Mouse (Mus musculus): ENCODE results near the gene Rhot2. TPM values are rescaled to one million over a fixed set of nuclear protein-coding genes. Genes with fewer than 3 reads are reported as not detected.

Gene Rhot2
- total RNA-seq, 2 experiments from 2014 or later: 36.8 TPM

DNA sequence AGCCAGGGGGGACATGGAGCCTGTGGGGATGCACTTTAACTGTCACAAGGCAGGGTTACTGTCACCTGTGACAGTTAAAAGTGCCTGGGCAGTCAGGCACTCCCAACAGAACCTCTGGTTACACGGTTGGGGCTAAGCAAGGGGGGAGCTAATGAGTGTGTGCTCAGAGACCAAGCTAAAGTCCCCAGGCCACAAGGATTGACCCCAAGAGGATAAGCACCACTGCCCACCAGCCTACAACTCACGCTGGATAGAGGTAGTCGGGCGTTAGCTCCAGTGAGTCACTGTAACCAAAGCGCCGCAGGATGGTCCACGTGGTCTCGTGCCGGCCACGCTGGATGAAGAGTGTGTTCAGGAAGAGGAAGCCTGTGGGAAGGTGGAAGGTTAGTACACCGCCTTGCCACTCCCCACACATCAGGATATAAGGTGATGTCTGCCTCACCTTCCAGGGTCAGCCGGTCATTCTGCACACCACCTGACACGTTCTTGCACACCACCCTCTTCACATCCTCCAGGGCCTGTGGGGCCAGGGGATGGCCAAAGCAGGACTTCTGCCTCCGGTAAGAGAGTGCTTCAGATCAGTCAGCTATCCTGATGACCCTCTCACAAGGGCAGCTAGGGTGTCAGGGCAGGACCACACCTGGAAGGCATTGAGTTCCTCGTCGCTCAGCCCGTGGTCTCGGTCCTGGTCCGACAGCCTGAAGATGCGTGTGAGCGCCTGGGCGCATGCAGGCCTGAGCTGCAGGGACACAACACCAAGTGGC lies 3.4 kb downstream of the Rhot2 start, which contains the start of gene Gm20683:
Gene Gm20683, minus strand, starts transcription at position 647 of the 764 bp plus-strand sequence.
- DNase-seq: no peak

DNA sequence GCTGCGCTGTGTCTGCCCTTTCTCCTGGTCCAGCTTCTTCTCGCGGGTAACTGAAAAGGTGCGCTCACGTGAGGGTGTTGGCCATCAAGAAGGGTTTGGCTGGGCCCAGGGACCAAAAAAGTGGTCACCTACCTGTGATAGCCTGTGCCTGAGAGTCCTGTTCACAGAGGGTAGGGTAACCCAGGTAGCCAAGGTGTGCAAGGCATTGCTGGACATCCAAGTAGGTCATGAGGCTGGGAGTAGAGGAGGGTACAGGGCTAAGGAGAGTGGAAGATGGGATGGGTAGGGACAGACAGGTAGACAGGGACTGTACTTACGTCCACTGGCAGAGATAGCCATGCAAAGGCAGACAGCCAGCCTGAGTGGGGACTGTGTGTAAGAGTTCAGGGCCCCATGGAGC lies 4.1 kb downstream of the Rhot2 start:
- no peak for DNase-seq

DNA sequence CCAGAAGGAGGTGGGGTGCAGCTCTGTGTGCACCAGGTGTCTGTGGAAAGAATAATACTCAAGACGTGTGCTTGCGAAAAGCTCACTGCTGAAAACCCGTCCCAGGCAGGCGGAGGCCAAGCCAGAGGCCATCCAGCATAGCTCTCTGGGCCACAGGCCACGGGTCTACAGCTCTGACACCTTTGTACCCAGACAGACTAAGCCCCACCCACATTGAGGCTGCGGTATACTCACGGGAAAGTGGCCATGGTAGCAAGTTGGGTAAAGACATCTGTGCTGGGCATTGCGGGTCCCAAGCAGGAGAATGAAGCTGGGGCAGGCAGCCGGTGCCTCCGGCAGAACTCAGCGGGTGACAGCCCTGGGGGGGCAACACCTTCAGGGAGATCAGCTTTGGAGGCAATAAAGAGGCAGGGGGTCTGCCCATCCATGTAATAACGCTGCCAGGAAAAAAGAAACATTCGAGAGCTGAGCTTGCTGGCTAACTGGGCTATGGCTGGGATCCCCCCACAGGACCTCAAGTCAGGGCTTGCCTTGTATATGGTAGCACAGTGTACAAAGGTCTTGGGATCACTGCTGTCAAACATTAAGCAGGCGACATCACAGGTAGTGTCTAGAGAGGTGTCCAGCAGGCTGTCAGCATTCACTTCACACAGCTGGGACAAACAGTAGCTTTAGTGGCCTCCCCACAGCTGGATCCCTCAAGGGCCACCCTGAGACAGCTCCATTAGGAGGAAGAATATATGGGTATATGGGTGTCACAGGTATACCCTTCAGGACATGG lies 5.0 kb downstream of the Rhot2 start:
- DNase-seq: no peak

DNA sequence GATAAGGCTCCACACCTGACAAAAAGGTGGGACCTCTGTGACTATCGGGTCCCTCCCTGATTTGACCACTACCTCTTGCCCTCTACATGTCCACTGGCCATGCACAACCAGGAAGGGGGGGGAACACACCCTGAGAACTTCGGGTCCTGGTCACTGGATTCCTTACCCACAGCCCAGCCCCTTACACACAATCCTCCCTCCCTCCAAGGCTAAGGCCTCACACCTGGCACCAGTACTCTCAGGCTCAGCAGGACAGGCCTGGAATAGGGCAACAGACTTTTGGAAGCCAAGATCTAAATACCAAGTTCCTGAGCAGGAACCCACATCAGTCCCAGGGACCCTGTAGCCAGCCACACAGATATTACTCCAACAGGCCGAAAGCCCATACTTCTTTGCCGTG lies 5.7 kb downstream of the Rhot2 start:
- DNase-seq: no peak

DNA sequence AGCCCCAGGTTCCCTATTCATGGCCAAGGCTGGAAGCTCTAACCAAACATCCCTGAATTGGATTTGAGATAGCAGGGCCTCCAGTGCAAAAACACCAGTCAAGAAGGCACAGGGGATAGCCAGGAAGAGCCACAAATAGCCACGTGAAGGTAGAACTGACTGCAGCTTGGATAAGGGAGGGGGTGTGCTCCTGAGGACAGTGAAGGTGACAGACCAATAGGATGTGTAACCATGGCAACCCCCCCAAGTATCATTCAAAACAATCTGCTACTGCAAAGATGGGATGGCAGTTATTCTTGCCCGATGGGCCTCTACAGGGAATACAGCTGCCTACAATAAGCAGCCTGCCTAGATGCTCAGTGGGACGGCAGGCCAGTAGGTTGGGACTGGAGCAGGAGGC lies 7.1 kb downstream of the Rhot2 start:
- DNase-seq: no peak

DNA sequence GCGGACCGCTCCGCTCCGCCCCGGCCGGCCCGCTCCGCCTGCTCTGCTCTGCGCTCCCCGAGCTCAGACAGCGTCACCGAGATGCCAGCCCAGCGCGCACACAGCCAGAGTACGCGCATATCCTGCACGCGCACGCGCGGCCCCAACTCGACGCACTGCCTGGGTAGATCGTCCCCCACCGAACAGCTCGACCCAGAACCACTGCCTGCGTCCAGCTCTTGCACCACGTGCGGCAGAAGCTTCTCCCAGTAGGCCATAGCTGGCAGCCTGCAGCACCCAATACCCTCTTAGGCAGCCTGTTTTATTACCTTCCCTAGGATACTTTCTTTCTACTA lies 7.6 kb downstream of the Rhot2 start, which contains the start of gene Rhbdl1:
Gene Rhbdl1, minus strand, starts transcription at position 220 of the 335 bp plus-strand sequence.
- peak; percentile 70 for DNase-seq

DNA sequence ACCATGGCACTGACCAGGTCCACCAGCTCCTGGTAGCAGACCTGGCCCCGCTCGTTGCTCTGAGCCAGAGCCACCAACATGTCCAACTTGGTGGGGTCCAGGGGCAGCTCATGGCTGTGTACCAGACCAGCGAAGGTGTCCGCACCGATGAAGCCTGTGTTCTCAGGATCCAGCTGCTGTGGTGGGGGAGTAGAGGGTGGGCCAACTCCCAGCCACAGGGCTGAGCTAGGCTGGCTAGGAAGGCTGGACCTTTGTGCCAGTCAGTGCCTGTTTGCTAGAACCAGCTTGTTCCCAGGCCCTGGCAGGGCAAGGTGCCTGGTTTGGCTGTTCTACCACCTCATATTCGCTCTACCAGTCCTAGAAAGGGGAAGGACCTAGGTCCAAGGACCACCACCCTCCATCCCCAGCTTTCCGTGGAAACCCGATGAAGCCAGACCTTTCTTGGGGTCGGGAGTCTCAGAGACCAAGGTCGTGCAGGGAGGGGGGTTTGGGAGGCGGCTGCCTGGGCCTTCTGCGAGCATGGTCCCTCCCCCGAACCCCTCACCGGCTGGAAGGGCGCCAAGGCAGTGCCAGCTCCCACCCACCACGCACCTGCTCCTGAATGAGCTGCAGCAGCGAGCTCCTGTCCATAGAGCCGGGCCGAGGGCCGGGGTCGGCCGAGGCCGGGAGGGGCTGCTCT lies 8.1 kb downstream of the Rhot2 start:
- DNase-seq: no peak

DNA sequence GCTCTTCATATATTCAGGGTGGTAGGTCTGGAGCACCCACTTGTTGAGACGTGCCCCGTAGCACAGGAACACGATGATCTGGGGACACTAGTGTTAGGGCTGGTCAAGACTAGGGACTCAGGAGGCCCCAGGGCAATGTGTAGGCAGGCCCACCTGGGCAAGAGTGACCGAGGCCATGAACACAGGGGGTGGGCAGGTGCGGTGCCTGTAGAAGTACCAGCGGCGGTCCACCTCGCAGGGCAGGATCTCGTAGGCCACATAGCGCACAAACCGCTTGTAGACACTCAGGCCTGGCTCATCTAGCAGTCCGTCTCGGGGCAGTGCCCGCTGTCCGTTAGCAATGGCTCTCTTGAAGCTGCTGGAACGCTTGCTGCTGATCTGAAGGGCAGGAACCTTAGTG lies 8.8 kb downstream of the Rhot2 start:
- DNase-seq: no peak

DNA sequence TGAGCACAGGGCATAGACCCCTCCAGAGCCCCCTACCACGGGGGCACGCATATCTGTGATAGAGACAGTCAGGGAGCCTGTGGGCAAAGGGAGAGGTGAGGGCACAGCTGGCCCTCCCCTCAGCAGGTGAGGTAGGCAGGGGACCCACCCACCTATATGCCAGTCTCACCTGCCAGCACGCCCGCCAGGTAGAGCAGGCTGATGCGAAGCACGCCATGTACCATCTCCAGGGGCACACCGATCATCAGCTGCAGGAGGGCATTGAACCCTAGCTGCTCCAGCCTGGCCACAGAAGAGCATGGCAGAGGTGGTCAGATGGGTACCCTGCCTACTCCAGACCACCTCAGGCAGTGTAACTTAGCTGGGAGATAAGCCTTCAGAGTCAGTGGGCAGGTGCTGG lies 9.3 kb downstream of the Rhot2 start:
- DNase-seq: no peak

DNA sequence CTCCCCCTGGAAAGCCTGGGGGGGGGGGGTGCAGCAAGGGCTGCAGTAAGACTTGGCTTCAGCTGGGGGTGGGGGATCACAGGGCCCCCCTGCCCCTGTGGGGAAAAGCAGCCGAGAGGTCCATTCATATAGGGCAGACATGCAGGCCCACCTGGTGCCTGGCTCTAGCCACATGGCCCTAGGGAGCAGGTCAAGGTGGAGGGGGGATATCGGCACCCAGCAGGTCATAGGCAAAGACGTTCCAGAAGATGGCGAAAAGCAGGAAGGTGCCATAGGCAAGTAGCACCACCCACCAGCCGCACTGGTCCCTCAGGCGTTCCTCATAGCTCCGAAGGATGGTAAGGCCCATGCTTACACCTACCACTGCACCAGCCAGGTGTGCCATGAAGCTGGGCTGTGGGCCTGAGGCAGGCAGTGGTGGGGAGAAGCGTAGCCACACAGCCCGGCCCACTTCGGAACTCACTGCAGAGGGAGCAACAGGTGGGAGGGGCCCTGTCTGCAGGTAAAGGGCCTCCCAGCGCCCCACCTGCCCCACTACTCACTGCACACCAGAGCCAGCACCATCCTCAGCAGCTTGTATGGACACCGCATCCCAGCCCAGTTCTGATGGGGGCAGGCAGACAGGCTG lies 9.9 kb downstream of the Rhot2 start:
- no peak for DNase-seq

DNA sequence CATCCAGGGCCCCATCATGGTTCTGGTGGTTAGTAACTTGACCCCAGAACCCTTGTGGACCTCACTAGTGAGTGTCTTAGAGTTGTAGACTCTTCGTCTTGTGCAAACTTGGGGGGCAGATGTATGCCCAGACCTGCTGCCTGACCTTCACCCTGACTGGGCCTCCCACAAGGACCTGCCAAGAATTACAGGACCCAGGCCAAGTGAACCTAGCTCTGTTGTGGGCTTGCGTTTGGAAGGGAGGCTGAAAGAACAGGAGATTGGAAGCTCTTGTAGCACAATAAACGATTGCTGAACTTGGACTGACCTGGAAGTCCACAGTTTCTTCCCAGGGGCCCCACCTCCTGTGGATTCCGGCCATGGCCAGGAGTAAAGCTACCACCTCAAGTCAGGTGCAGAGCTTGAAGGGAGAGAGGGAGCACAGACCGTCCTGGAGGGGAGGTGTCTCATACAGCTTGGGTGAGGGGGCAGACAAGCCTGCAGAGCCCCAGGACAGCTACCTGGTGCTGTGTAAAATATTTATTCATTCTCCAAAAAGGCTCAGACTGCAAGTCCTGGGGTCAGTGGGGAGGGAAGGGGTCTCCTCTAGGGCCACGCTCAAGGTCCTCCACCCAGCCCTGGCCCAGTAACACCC lies 10.6 kb downstream of the Rhot2 start:
- no peak for DNase-seq

DNA sequence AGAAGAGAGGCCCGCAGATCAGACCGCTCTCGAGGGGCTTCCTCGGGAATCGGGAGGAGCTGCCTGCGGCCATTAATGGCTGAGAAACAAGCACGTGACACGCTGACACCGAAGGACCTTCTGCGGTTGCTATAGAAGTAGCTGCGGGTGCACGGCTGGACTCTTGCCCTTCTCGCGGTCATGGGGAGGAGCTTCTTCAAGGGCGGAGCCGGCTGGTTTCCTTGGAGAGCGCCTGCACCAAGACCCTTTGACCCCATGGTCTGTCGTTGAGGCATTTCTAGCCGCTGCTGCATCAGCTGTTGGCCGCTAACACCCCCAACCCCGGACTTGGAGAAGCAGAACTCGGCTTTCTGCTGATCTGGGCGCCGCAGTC lies 11.4 kb downstream of the Rhot2 start, which contains the start of gene Stub1:
Gene Stub1, minus strand, starts transcription at position 114 of the 373 bp plus-strand sequence.
- DNase-seq: peak; percentile 93

DNA sequence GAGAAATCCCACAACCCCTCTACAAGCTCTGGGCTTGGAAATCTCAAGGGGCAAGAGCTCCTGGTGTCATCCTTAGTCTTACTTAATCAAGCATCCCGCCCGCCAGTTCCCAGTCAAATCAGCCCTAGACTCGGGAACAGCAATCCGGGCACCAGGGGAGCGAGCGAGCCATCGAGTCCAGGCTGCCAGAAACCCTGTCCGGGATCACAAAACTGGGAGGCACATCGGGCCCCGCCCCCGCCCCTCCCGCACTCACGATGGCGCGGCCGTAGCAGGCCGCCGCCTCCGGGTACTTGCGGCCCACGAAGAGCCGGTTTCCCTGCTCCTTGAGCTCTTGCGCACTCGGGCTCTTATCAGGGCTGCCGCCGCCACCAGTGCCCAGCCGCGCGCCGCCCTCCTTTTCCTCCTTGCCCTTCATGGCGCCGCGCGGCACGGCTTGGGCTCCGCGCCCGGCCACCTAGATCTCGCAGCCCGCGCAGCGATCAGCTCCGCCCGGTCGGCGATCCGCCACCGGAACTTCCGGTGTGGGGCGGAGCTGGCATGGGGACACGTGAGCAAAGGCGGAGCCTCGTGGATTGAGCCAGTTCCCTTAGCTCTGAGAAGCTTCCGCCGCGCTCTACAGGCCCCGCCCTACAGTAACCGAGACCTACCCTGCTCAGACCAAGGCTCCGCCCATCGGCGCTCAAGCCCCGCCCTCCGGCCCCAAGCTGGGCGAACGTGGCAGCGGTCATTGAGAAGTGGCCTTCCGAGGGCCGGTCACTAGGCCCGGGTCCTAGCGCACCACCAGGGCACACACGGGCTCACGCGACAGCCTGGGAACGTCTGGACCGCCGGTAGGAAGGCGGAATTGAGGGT lies 12.0 kb downstream of the Rhot2 start:
- DNase-seq: peak; percentile 100

DNA sequence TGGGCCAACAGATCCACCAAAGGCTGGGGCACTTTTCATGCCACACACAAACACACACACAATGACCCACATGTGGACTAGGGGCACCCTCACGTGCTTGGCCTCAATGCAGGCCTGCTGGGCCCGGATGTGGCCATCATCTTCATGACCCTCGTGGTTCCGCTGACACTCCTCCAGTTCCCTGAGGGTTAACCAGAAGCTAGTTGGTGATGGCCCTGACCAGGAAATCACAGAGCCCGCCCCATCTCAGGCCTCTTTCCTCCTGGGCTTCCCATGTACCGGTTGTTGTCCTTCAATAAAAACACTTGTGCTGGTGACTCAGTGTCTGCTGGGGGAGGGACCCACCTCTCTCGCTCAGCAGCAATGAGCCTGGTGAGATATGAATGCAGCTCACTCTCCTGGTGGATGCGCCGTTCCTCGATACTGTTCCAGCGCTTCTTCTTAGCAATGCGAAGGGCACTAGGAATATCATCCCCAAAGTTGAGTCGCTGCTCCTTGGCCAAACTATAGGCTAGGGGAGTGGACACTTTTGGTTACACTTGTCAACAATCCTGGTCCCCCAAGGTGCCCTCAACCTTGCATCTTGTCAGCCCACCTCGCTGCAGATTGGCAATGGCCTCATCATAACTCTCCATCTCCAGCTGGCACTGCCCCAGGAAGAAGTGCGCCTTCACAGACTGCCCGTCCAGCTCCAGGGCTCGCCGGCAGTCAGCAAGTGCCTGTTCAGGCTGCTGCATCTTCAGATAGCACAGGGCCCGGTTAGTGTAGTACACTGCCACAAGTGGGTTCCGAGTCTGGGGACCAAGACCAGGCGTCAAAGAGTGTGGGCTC lies 13.0 kb downstream of the Rhot2 start:
- peak; percentile 48 for DNase-seq

DNA sequence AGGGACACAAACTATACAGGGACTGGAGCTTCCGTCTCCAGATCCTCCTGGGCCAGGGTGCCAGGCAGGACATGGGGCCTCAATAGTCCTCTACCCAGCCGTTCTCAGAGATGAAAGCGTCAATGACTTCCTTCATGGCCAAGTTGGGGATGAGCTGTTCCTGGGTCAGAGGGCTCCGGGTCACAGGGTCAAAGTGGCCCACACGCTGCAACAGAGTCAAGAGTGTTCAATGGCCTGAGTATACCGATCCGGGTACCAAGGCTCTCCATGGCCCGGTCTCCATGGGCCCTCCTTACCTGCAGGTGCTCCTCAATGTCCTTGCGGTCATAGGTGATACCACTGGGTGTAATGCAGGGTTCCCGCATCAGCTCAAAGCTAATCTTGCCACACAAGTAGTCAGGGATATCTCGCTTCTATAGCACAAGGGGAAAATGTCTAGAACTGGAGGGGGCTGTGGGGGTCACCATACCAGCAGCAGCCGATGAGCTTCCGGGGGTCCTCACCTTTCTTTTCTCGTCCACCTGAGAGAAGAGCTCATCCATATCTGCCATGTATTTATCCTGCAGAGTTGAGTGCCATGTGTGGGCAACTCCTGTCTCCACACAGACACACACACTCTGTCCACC lies 13.7 kb downstream of the Rhot2 start:
- no peak for DNase-seq

DNA sequence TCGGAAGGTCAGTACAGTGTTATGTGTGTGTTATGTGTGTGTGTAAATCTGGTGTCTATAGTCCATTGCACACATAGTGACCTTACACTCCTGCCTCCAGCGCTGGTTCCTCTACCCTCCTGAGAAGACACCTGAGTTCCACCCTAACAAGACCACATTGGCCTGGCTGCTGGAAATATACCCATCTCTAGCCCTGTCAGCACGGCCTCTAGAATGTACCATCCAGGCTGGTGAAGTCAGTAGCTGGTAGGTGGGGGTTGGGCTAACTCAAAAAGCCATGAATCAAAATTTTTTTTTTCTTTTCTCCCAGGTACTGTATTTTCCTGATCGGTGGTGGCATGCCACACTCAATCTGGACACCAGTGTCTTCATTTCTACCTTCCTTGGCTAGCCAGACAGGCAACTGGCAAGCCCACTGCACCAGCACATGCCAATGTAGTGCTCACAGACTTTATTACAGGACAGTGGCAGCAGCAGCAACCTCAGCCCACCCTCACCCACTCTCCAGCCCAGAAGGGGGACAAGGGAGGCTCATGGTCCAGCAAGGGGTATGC lies 14.4 kb downstream of the Rhot2 start:
- no peak for DNase-seq

DNA sequence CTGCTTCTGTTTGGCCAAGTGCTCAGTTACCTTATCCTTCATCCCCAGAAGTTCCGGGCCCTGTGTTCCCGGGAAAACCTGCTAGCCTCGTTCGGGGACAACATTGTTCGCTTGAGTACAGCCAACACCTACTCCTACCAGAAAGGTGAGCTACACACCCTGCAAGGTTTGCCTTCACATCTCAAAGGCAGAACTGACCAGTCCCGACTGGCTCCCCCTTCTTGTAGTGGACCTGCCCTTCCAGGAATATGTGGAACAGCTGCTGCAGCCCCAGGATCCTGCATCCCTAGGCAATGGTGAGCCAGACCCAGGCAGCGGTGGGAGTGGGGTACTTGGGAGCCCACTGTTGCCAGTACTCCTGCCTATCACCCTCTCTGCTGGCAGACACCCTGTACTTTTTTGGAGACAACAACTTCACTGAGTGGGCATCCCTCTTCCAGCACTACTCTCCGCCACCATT lies 15.1 kb downstream of the Rhot2 start:
- DNase-seq: no peak

DNA sequence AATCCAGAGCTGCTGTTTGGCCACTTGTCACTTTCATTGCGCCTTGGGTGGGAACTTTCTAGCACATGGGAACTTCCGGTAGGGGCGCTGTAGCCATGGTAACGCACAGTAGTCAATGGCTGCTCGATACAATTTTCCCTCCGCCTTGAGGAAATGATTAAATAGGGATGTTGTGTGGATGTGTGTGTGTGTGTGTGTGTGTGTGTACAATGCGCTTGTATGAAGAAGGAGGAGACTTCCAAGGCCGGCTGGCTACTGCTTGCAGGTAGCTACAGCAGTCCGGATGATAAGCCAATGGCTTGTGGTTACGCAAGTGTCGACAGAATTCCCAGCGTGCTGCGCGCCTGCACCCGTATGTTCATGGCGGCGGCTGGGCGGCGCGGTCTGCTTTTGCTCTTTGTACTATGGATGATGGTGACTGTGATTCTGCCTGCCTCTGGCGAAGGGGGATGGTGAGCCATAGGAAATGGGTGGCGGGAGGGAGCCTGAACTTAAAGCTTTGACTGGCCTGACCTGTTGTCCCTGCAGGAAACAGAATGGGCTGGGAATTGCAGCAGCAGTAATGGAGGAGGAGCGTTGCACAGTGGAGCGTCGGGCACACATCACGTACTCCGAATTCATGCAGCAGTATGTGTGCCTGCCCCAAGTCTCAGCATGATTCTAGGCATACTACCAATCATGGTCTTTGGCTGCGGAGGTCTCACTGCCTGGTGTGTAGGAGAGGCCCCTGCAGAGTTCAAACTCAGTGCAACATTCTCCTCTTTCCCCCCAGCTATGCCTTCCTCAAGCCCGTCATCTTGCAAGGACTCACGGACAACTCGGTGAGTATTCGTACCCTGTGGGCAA lies 15.7 kb downstream of the Rhot2 start, which contains the start of gene Jmjd8:
Gene Jmjd8, plus strand, starts transcription at position 156 of the 846 bp plus-strand sequence.
- DNase-seq: peak; percentile 69

All from gastrocnemius, postnatal 10 days (tissue).